Mouse (Mus musculus): ENCODE results near the gene St8sia6. TPM values are rescaled to one million over a fixed set of nuclear protein-coding genes. Genes with fewer than 3 reads are reported as not detected.

The St8sia6 gene
- polyA plus RNA-seq, 1 experiment from 2014 or later = 1.1 TPM

GRCm38 (mm10) chr2:13777032-13777431, 16.8 kb downstream of the St8sia6 start:
- Histone ChIP-seq H3K9me3 (ENCODE audit: control insufficient read depth, low read depth, low read length) (no peaks in the 10 kb centered on the region), H3K4me2 (replicated peaks; ENCODE audit: low read depth, low read length) (no peak overlapping the region), H3K36me3 (ENCODE audit: control insufficient read depth, insufficient read depth, low read length) (no peaks in the 10 kb centered on the region), H3K4me1 (ENCODE audit: control insufficient read depth, insufficient read depth, low read length) (no peaks in the 10 kb centered on the region), H3K27me3 (ENCODE audit: control insufficient read depth, insufficient read depth, low read length) (no peaks in the 10 kb centered on the region), H3K27ac (ENCODE audit: low read length) (no peak overlapping the region), H3K4me3 (ENCODE audit: low read depth, low read length) (no peak overlapping the region), H3K9ac (replicated peaks; ENCODE audit: low read depth, low read length) (no peak overlapping the region)
- no peak for ATAC-seq (ENCODE audit: insufficient number of reproducible peaks, insufficient read depth, low FRiP score, low read depth)

GRCm38 (mm10) chr2:13776453-13776852, 17.4 kb downstream of the St8sia6 start:
- no peak overlapping the region for H3K27ac ChIP-seq (ENCODE audit: low read length)
- 76% methylated on average over 1 of the region's 1 CpGs for WGBS

GRCm38 (mm10) chr2:13775056-13775455, 18.8 kb downstream of the St8sia6 start:
- ATAC-seq (ENCODE audit: insufficient number of reproducible peaks, insufficient read depth, low FRiP score, low read depth) = no peak
- no peak overlapping the region for H3K9ac ChIP-seq (replicated peaks; ENCODE audit: low read depth, low read length)

More at GRCm38 (mm10) chr2:13776453-13776852, 17.4 kb downstream of the St8sia6 start:
- no peak overlapping the region for H3K4me3 ChIP-seq (ENCODE audit: low read depth, low read length)
- no peak overlapping the region for H3K4me2 ChIP-seq (replicated peaks; ENCODE audit: low read depth, low read length)
- ATAC-seq (ENCODE audit: insufficient number of reproducible peaks, insufficient read depth, low FRiP score, low read depth) = no peak
- no peaks in the 10 kb centered on the region for H3K36me3 ChIP-seq (ENCODE audit: control insufficient read depth, insufficient read depth, low read length)
- H3K4me1 ChIP-seq (ENCODE audit: control insufficient read depth, insufficient read depth, low read length) = no peaks in the 10 kb centered on the region
- H3K9me3 ChIP-seq (ENCODE audit: control insufficient read depth, low read depth, low read length) = no peaks in the 10 kb centered on the region
- H3K9ac ChIP-seq (replicated peaks; ENCODE audit: low read depth, low read length) = no peak overlapping the region
- no peaks in the 10 kb centered on the region for H3K27me3 ChIP-seq (ENCODE audit: control insufficient read depth, insufficient read depth, low read length)

GRCm38 (mm10) chr2:13768524-13768923, 25.3 kb downstream of the St8sia6 start:
- 59% methylated on average over 5 of the region's 5 CpGs for WGBS
- ATAC-seq (ENCODE audit: insufficient number of reproducible peaks, insufficient read depth, low FRiP score, low read depth) = no peak
- no peak overlapping the region for H3K4me3 ChIP-seq (ENCODE audit: low read depth, low read length)

More at GRCm38 (mm10) chr2:13775056-13775455, 18.8 kb downstream of the St8sia6 start:
- H3K4me2 ChIP-seq (replicated peaks; ENCODE audit: low read depth, low read length) = no peak overlapping the region
- no peaks in the 10 kb centered on the region for H3K36me3 ChIP-seq (ENCODE audit: control insufficient read depth, insufficient read depth, low read length)
- no peaks in the 10 kb centered on the region for H3K27me3 ChIP-seq (ENCODE audit: control insufficient read depth, insufficient read depth, low read length)
- H3K4me1 ChIP-seq (ENCODE audit: control insufficient read depth, insufficient read depth, low read length) = no peaks in the 10 kb centered on the region
- H3K27ac ChIP-seq (ENCODE audit: low read length) = no peak overlapping the region
- H3K9me3 ChIP-seq (ENCODE audit: control insufficient read depth, low read depth, low read length) = no peaks in the 10 kb centered on the region
- no peak overlapping the region for H3K4me3 ChIP-seq (ENCODE audit: low read depth, low read length)
- WGBS = 78% methylated on average over 3 of the region's 3 CpGs

GRCm38 (mm10) chr2:13767532-13768411, 26.1 kb downstream of the St8sia6 start:
- Histone ChIP-seq H3K27ac (ENCODE audit: low read length) (no peak overlapping the region), H3K4me3 (ENCODE audit: low read depth, low read length) (no peak overlapping the region), H3K27me3 (ENCODE audit: control insufficient read depth, insufficient read depth, low read length) (no peaks in the 10 kb centered on the region), H3K4me1 (ENCODE audit: control insufficient read depth, insufficient read depth, low read length) (no peaks in the 10 kb centered on the region), H3K4me2 (replicated peaks; ENCODE audit: low read depth, low read length) (no peak overlapping the region), H3K9me3 (ENCODE audit: control insufficient read depth, low read depth, low read length) (no peaks in the 10 kb centered on the region), H3K36me3 (ENCODE audit: control insufficient read depth, insufficient read depth, low read length) (no peaks in the 10 kb centered on the region), H3K9ac (replicated peaks; ENCODE audit: low read depth, low read length) (no peak overlapping the region)
- WGBS = 56% methylated on average over 9 of the region's 9 CpGs
- ATAC-seq (ENCODE audit: insufficient number of reproducible peaks, insufficient read depth, low FRiP score, low read depth) = 0 out of 2 replicates have a peak, but pooled peaks have one; percentile 10

More at GRCm38 (mm10) chr2:13768524-13768923, 25.3 kb downstream of the St8sia6 start:
- Histone ChIP-seq H3K9ac (replicated peaks; ENCODE audit: low read depth, low read length) (no peak overlapping the region), H3K9me3 (ENCODE audit: control insufficient read depth, low read depth, low read length) (no peaks in the 10 kb centered on the region), H3K4me2 (replicated peaks; ENCODE audit: low read depth, low read length) (no peak overlapping the region), H3K27me3 (ENCODE audit: control insufficient read depth, insufficient read depth, low read length) (no peaks in the 10 kb centered on the region), H3K4me1 (ENCODE audit: control insufficient read depth, insufficient read depth, low read length) (no peaks in the 10 kb centered on the region), H3K27ac (ENCODE audit: low read length) (no peak overlapping the region), H3K36me3 (ENCODE audit: control insufficient read depth, insufficient read depth, low read length) (no peaks in the 10 kb centered on the region)

- Histone ChIP-seq H3K27me3 (ENCODE audit: control insufficient read depth, insufficient read depth, low read length) (no peaks in the 10 kb centered on the region), H3K9me3 (ENCODE audit: control insufficient read depth, low read depth, low read length) (no peaks in the 10 kb centered on the region), H3K4me2 (replicated peaks; ENCODE audit: low read depth, low read length) (no peak overlapping the region), H3K4me1 (ENCODE audit: control insufficient read depth, insufficient read depth, low read length) (no peaks in the 10 kb centered on the region), H3K27ac (ENCODE audit: low read length) (no peak overlapping the region), H3K9ac (replicated peaks; ENCODE audit: low read depth, low read length) (no peak overlapping the region), H3K4me3 (ENCODE audit: low read depth, low read length) (no peak overlapping the region), H3K36me3 (ENCODE audit: control insufficient read depth, insufficient read depth, low read length) (no peaks in the 10 kb centered on the region)
- ATAC-seq (ENCODE audit: insufficient number of reproducible peaks, insufficient read depth, low FRiP score, low read depth) = no peak
These were observed 33.5 kb downstream of the St8sia6 start for GRCm38 (mm10) chr2:13760366-13760765.

GRCm38 (mm10) chr2:13757412-13757811, 36.5 kb downstream of the St8sia6 start:
- H3K27me3 ChIP-seq (ENCODE audit: control insufficient read depth, insufficient read depth, low read length) = no peaks in the 10 kb centered on the region
- no peak for ATAC-seq (ENCODE audit: insufficient number of reproducible peaks, insufficient read depth, low FRiP score, low read depth)
- no peak overlapping the region for H3K4me3 ChIP-seq (ENCODE audit: low read depth, low read length)
- H3K9ac ChIP-seq (replicated peaks; ENCODE audit: low read depth, low read length) = no peak overlapping the region
- no peaks in the 10 kb centered on the region for H3K4me1 ChIP-seq (ENCODE audit: control insufficient read depth, insufficient read depth, low read length)
- 76% methylated on average over 7 of the region's 7 CpGs for WGBS
- H3K36me3 ChIP-seq (ENCODE audit: control insufficient read depth, insufficient read depth, low read length) = no peaks in the 10 kb centered on the region
- H3K9me3 ChIP-seq (ENCODE audit: control insufficient read depth, low read depth, low read length) = no peaks in the 10 kb centered on the region
- H3K4me2 ChIP-seq (replicated peaks; ENCODE audit: low read depth, low read length) = no peak overlapping the region
- no peak overlapping the region for H3K27ac ChIP-seq (ENCODE audit: low read length)

GRCm38 (mm10) chr2:13755733-13756132, 38.1 kb downstream of the St8sia6 start:
- Histone ChIP-seq H3K27ac (ENCODE audit: low read length) (no peak overlapping the region), H3K27me3 (ENCODE audit: control insufficient read depth, insufficient read depth, low read length) (no peaks in the 10 kb centered on the region), H3K4me2 (replicated peaks; ENCODE audit: low read depth, low read length) (no peak overlapping the region), H3K4me1 (ENCODE audit: control insufficient read depth, insufficient read depth, low read length) (no peaks in the 10 kb centered on the region), H3K4me3 (ENCODE audit: low read depth, low read length) (no peak overlapping the region), H3K36me3 (ENCODE audit: control insufficient read depth, insufficient read depth, low read length) (no peaks in the 10 kb centered on the region), H3K9ac (replicated peaks; ENCODE audit: low read depth, low read length) (no peak overlapping the region), H3K9me3 (ENCODE audit: control insufficient read depth, low read depth, low read length) (no peaks in the 10 kb centered on the region)
- WGBS = 75% methylated on average over 4 of the region's 4 CpGs
- no peak for ATAC-seq (ENCODE audit: insufficient number of reproducible peaks, insufficient read depth, low FRiP score, low read depth)
